Mouse (Mus musculus) forebrain, embryonic 11.5 days (tissue): ENCODE measurements around the gene Uqcr11. TPM values are rescaled to one million over a fixed set of nuclear protein-coding genes. Genes with fewer than 3 reads are reported as not detected.
A peak's percentile ranks its signal among the peaks of the same experiment; 100 is the strongest.

Experiments
- ATAC-seq: fragments of 200-750 bp; cut with Nextera tagmentation; replicated peaks from 2 replicates; pipeline ENCODE4 v1.8.0; 2017; ENCODE audit warnings: moderate TSS enrichment; ENCODE audit not compliant: low FRiP score
- DNase-seq: peaks from one replicate; pipeline ENCODE4 v3.0.0-alpha.2; 2017; ENCODE audit warnings: low spot score
- H3K27ac ChIP-seq: fragments of 300-500 bp; sonication (generic); 2 replicates; pipeline ENCODE4 v1.5.1; 2014; ENCODE audit warnings: low read depth, low read length
- H3K27me3 ChIP-seq: fragments of 300-500 bp; sonication (generic); 2 replicates; pipeline ENCODE4 v1.6.1; 2014; ENCODE audit warnings: mild to moderate bottlenecking, low read length, mixed read lengths; ENCODE audit not compliant: control insufficient read depth, insufficient read depth
- H3K36me3 ChIP-seq: fragments of 300-500 bp; sonication (generic); 2 replicates; pipeline ENCODE4 v1.6.1; 2014; ENCODE audit warnings: mild to moderate bottlenecking, low read length, moderate library complexity, mixed read lengths; ENCODE audit not compliant: control insufficient read depth, insufficient read depth
- H3K4me1 ChIP-seq: fragments of 300-500 bp; sonication (generic); replicated peaks from 2 replicates; pipeline ENCODE4 v1.6.1; 2014; ENCODE audit warnings: low read length, mixed read lengths; ENCODE audit not compliant: control insufficient read depth, insufficient read depth
- H3K4me2 ChIP-seq: fragments of 300-500 bp; sonication (generic); 2 replicates; pipeline ENCODE4 v1.6.1; 2014; ENCODE audit warnings: low read depth, mild to moderate bottlenecking, low read length, moderate library complexity, mixed read lengths; ENCODE audit not compliant: severe bottlenecking
- H3K4me3 ChIP-seq: fragments of 300-500 bp; sonication (generic); 2 replicates; pipeline ENCODE4 v1.5.1; 2014; ENCODE audit warnings: low read depth, low read length
- H3K9ac ChIP-seq: fragments of 300-500 bp; sonication (generic); 2 replicates; pipeline ENCODE4 v1.6.1; 2014; ENCODE audit warnings: low read length
- H3K9me3 ChIP-seq: fragments of 300-500 bp; sonication (generic); 2 replicates; pipeline ENCODE4 v1.6.1; 2016; ENCODE audit warnings: low read length, mixed read lengths; ENCODE audit not compliant: control insufficient read depth
- WGBS: fragments of 180-500 bp; shearing (Covaris S2); extraction: QIAGEN DNeasy Blood & Tissue Kit; methylation state at CpG from one replicate; pipeline ENCODE4 v1.1.7; 2014; 5-methylcytosine and 5-hydroxymethylcytosine counted together
- polyA plus RNA-seq: library from polyadenylated mRNA; unstranded; fragments of >200 nt; fragmentation: Nextera tagmentation; extraction: Ambion mirVana; gene quantifications from 2 replicates; pipeline ENCODE4 v1.2.1, GENCODE M21; 2014

The Uqcr11 gene
- polyA plus RNA-seq, 1 experiment from 2014 or later: 430 TPM

- Histone ChIP-seq H3K27me3 (no peaks in the 10 kb centered on the region), H3K9me3 (peaks cover 3% of the 10 kb centered on the region; the same call in 1 of the 2 replicates), H3K36me3 (peaks cover 18% of the 10 kb centered on the region), H3K4me3 (peak overlapping the region; percentile 79), H3K4me2 (peak overlapping the region; percentile 64), H3K4me1 (peaks cover 17% of the 10 kb centered on the region), H3K27ac (peak overlapping the region; percentile 98), H3K9ac (peak overlapping the region; percentile 97)
- DNase-seq (peak; percentile 100), ATAC-seq (peak; percentile 87)
- WGBS: under 1% methylated on average over 59 of the region's 59 CpGs
Measured at GRCm38 (mm10) chr10:80398719-80399190, 7.9 kb downstream of the Uqcr11 start.

GRCm38 (mm10) chr10:80398174-80398535 is 8.5 kb downstream of the Uqcr11 start:
- no peak for DNase-seq
- H3K9ac ChIP-seq: peak overlapping the region; percentile 97
- peak overlapping the region; percentile 98 for H3K27ac ChIP-seq
- WGBS: 0% methylated on average over 1 of the region's 1 CpGs
- no peak for ATAC-seq
- no peaks in the 10 kb centered on the region for H3K27me3 ChIP-seq
- peak overlapping the region; percentile 79 for H3K4me3 ChIP-seq
- H3K4me1 ChIP-seq: peaks cover 17% of the 10 kb centered on the region
- no peaks in the 10 kb centered on the region for H3K9me3 ChIP-seq
- H3K4me2 ChIP-seq: peak overlapping the region; percentile 64
- H3K36me3 ChIP-seq: peaks cover 17% of the 10 kb centered on the region

DNA sequence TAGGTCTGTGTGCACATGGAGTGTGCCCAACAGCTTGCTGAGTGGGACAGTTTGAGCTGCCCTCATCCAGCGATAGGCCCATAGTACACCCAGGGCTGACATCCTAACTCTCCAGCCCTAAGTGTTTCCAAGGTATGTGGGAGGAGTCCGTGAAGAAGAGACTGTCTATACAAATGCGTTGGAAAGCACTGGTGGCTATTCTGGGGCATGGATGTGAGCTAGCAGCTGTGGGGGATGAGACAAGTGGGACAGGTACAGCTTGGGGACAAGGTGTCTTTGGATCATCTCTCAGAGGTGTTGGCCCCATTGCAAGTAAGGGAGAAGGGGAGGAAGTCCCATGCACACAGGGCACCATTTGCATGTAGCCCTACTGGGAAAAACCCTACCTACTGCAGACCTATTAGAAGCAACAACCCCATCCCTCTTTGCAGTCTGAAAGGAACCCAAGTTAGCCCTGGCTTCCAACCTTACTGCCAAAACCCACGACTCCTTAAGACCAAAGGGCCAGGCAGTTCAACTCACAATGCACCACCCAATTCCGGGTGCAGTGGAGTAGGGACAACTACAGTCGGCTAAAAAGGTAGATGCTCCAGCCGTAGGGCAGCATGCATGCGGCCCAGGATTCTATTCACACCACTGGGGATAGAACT is 9.0 kb downstream of the Uqcr11 start:
- H3K27me3 ChIP-seq: no peaks in the 10 kb centered on the region
- H3K4me2 ChIP-seq: peak overlapping the region; percentile 64
- peak overlapping the region; percentile 97 for H3K9ac ChIP-seq
- peaks cover 18% of the 10 kb centered on the region for H3K36me3 ChIP-seq
- ATAC-seq (no peak), DNase-seq (no peak)
- peaks cover 17% of the 10 kb centered on the region for H3K4me1 ChIP-seq
- H3K4me3 ChIP-seq: peak overlapping the region; percentile 79
- peak overlapping the region; percentile 98; the same call in 1 of the 2 replicates for H3K27ac ChIP-seq
- WGBS: 53% methylated on average over 8 of the region's 8 CpGs
- no peaks in the 10 kb centered on the region for H3K9me3 ChIP-seq

DNA sequence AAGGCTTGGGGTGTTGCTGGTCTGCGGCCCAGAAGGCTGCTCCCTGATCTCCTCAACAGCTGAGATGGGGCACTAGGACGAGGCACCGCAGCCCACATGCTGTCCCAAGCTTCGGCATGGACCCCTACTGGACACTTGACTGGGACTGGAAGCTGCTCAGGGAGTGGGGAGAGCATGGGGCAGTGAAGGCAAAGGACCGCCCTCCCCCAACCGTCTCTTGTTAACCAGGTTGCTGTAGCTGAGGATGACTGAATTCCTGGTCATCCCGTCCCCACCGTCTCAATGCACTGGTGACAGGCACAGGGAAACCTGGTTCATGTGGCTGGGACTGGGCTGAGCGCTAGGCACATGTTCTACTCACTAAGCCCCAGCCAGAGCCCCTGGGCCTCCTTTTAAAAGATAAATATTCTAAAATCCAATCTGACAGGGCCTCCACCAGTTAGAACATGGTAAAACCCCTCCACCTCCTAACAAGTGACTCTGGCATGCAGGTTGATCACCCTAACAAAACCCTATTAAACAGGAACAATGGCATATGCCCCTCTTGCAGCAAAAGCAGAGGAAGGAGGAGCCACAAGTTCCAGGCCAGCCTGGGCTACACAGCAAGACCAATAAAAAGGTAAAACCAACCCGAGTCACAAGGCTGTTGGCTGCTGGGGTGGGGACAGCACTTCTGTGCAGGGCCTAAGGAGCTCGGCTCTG is 9.7 kb downstream of the Uqcr11 start:
- Histone ChIP-seq H3K4me2 (peak overlapping the region; percentile 64; the same call in 1 of the 2 replicates), H3K36me3 (peaks cover 25% of the 10 kb centered on the region), H3K27ac (peak overlapping the region; percentile 98; the same call in 1 of the 2 replicates), H3K9ac (peak overlapping the region; percentile 97), H3K27me3 (no peaks in the 10 kb centered on the region), H3K9me3 (no peaks in the 10 kb centered on the region), H3K4me3 (peak overlapping the region; percentile 79), H3K4me1 (peaks cover 17% of the 10 kb centered on the region)
- WGBS: 91% methylated on average over 11 of the region's 11 CpGs
- DNase-seq (no peak), ATAC-seq (no peak)

DNA sequence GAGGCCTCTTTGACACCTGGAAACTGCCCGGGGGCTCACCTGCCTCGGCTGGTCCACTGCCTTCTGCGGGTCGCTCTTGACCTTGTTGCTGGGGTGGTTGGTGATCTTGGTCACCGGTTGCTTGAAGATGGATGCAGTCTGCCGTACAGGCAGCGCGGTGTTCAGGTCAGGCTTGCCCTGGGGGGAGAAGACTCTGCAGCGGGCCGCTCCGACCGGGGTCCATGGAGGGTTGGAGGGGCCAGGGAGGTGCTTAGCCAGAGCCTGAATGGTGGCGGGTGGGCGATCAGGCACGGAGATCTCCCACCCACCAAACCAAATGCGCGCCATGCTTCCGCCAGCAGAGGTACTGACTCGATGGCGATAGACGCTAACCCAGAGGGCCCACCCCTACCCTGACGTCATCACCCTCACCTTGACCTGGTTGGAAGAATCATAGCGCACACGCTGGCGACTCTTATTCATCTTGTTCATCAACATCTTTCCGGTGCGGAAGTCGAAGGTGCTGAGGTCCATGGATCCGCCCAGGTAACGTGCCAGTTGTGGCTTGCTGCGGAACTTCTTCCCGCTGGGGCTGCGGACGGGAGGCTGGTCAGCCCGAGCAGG is 11.5 kb downstream of the Uqcr11 start:
- H3K36me3 ChIP-seq: peaks cover 31% of the 10 kb centered on the region

DNA sequence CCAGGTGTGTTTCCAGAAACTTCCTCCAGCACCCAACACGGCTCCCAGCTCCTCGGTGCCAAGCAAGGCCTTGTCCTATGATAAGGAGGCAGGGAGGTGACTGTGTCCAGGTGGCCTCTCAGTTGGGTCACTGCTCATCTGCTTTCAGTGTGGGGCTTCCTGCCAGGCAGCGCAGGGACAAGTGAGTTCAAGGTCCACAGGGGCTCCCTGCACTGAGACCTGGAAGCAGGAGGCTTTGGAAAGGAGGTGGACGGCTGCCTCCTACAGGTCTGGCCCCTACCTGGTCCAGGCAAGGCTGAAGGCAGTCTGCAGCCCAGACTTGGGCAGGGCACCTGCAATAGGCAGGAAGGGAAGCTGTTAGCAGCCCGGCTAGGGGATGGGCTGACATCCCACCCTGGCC is 13.9 kb downstream of the Uqcr11 start:
- Histone ChIP-seq H3K4me2 (no peak overlapping the region), H3K4me1 (peaks cover 16% of the 10 kb centered on the region), H3K27me3 (no peaks in the 10 kb centered on the region), H3K4me3 (no peak overlapping the region), H3K36me3 (peaks cover 31% of the 10 kb centered on the region), H3K9me3 (no peaks in the 10 kb centered on the region), H3K27ac (no peak overlapping the region), H3K9ac (no peak overlapping the region)
- no peak for DNase-seq
- no peak for ATAC-seq
- 87% methylated on average over 5 of the region's 5 CpGs for WGBS

More for the DNA sequence above, 11.5 kb downstream of the Uqcr11 start:
- Histone ChIP-seq H3K4me2 (no peak overlapping the region), H3K9me3 (no peaks in the 10 kb centered on the region), H3K9ac (no peak overlapping the region), H3K27ac (no peak overlapping the region), H3K4me3 (no peak overlapping the region), H3K27me3 (no peaks in the 10 kb centered on the region), H3K4me1 (peaks cover 11% of the 10 kb centered on the region)
- DNase-seq (no peak), ATAC-seq (no peak)
- WGBS: 97% methylated on average over 35 of the region's 35 CpGs

GRCm38 (mm10) chr10:80390697-80391096 is 15.9 kb downstream of the Uqcr11 start:
- peaks cover 9% of the 10 kb centered on the region; the same call in 1 of the 2 replicates for H3K4me1 ChIP-seq
- H3K4me2 ChIP-seq: no peak overlapping the region
- DNase-seq (no peak), ATAC-seq (no peak)
- H3K9me3 ChIP-seq: no peaks in the 10 kb centered on the region
- H3K36me3 ChIP-seq: peaks cover 31% of the 10 kb centered on the region
- H3K9ac ChIP-seq: no peak overlapping the region
- H3K27ac ChIP-seq: no peak overlapping the region
- 90% methylated on average over 9 of the region's 9 CpGs for WGBS
- H3K27me3 ChIP-seq: no peaks in the 10 kb centered on the region
- no peak overlapping the region for H3K4me3 ChIP-seq

GRCm38 (mm10) chr10:80389185-80389708 is 17.4 kb downstream of the Uqcr11 start:
- Histone ChIP-seq H3K27ac (no peak overlapping the region), H3K4me1 (peaks cover 21% of the 10 kb centered on the region), H3K9me3 (no peaks in the 10 kb centered on the region), H3K4me2 (no peak overlapping the region), H3K4me3 (no peak overlapping the region), H3K27me3 (no peaks in the 10 kb centered on the region), H3K9ac (no peak overlapping the region), H3K36me3 (peaks cover 25% of the 10 kb centered on the region)
- ATAC-seq (no peak), DNase-seq (no peak)
- WGBS: 87% methylated on average over 4 of the region's 4 CpGs
